Mouse (Mus musculus) lung, adult 2 months (tissue): ENCODE results near the gene Reg3b. TPM values are rescaled to one million over a fixed set of nuclear protein-coding genes. Genes with fewer than 3 reads are reported as not detected.
"Not testable (repeated sequence)": the region's sequence is repeated elsewhere in the genome, so short reads cannot be mapped to it uniquely, and the experiment has no call there.

Experiments used
- DNase-seq: peaks from one replicate; pipeline ENCODE4 v3.0.0; 2022
- H3K4me1 ChIP-seq: fragments of 200-500 bp; 2 replicates; pipeline ENCODE4 v1.6.1; 2011; ENCODE audit warnings: low read length; ENCODE audit not compliant: control insufficient read depth, insufficient read depth
- H3K4me3 ChIP-seq: fragments of 200-500 bp; replicated peaks from 2 replicates; pipeline ENCODE3; 2011; ENCODE audit warnings: low read depth, mild to moderate bottlenecking, control low read depth, low read length; ENCODE audit errors: extremely low read depth
- CTCF ChIP-seq: fragments of 200-500 bp; IDR thresholded peaks from 2 replicates; pipeline ENCODE4 v1.5.1; 2011; ENCODE audit warnings: mild to moderate bottlenecking, low read length, control low read depth; ENCODE audit not compliant: insufficient read depth
- POLR2A ChIP-seq: fragments of 200-500 bp; IDR thresholded peaks from 2 replicates; pipeline ENCODE4 v1.6.1; 2011; ENCODE audit warnings: low read depth, mild to moderate bottlenecking, control low read depth, low read length, borderline replicate concordance; ENCODE audit errors: extremely low read depth
- WGBS: fragments of 180-500 bp; shearing (Covaris S2); methylation state at CpG from one replicate; pipeline ENCODE4 v1.1.7; 2018; 5-methylcytosine and 5-hydroxymethylcytosine counted together
- polyA plus RNA-seq: library from polyadenylated mRNA; depleted of rRNA; stranded (reverse); fragments of >200 nt; gene quantifications from 2 replicates; pipeline ENCODE4 v1.2.3, GENCODE M21; 2012; rRNA removed

Reg3b gene
- 0.32 TPM in 1 of 2 replicates, not detected in the other for polyA plus RNA-seq

GRCm38 (mm10) chr6:78370357-78370756 is at the start of gene Reg3b:
Gene Reg3b (plus strand): TSS chr6:78370657.
- Histone ChIP-seq H3K4me1 (no peaks in the 10 kb centered on the region), H3K4me3 (no peak within 1 kb of the TSS)
- TF ChIP-seq POLR2A (no peak), CTCF (no peak)
- no peak for DNase-seq
- whole genome bisulfite sequencing: 63% methylated on average over 2 of the region's 2 CpGs

- TF ChIP-seq CTCF (no peak), POLR2A (no peak)
- Histone ChIP-seq H3K4me1 (no peaks in the 10 kb centered on the region), H3K4me3 (no peak overlapping the region)
- no peak for DNase-seq
Observed at GRCm38 (mm10) chr6:78327798-78328197, 42.7 kb upstream of the Reg3b start.

GRCm38 (mm10) chr6:78329166-78329565 is 41.3 kb upstream of the Reg3b start:
- TF ChIP-seq CTCF (no peak), POLR2A (no peak)
- no peaks in the 10 kb centered on the region for H3K4me1 ChIP-seq
- no peak for DNase-seq
- 63% methylated on average over 2 of the region's 2 CpGs for WGBS
- H3K4me3 ChIP-seq: no peak overlapping the region

- no peak overlapping the region for H3K4me3 ChIP-seq
- 34% methylated on average over 7 of the region's 7 CpGs for WGBS
- no peaks in the 10 kb centered on the region for H3K4me1 ChIP-seq
- TF ChIP-seq POLR2A (no peak), CTCF (no peak)
- no peak for DNase-seq
Observed at GRCm38 (mm10) chr6:78331919-78332569, 38.4 kb upstream of the Reg3b start.

GRCm38 (mm10) chr6:78340296-78340695 is 30.2 kb upstream of the Reg3b start:
- no peak for DNase-seq
- H3K4me1 ChIP-seq: no peaks in the 10 kb centered on the region
- TF ChIP-seq CTCF (no peak), POLR2A (no peak)
- no peak overlapping the region for H3K4me3 ChIP-seq

GRCm38 (mm10) chr6:78341689-78342088 is 28.8 kb upstream of the Reg3b start:
- no peaks in the 10 kb centered on the region for H3K4me1 ChIP-seq
- DNase-seq: no peak
- no peak overlapping the region for H3K4me3 ChIP-seq
- WGBS: 67% methylated on average over 2 of the region's 2 CpGs
- TF ChIP-seq POLR2A: no peak
- TF ChIP-seq CTCF: no peak

- Histone ChIP-seq H3K4me3 (no peak overlapping the region), H3K4me1 (no peaks in the 10 kb centered on the region)
- no peak for TF ChIP-seq CTCF
- no peak for TF ChIP-seq POLR2A
- WGBS: 37% methylated on average over 2 of the region's 2 CpGs
- DNase-seq: no peak
Observed at GRCm38 (mm10) chr6:78361971-78362563, 8.4 kb upstream of the Reg3b start.

GRCm38 (mm10) chr6:78378765-78379164 is 8.3 kb downstream of the Reg3b start, which contains the start of gene Reg3d:
Gene Reg3d (minus strand): TSS chr6:78378865.
- Histone ChIP-seq H3K4me1 (no peaks in the 10 kb centered on the region), H3K4me3 (no peak within 1 kb of the TSS)
- TF ChIP-seq POLR2A (no peak), CTCF (no peak)
- 46% methylated on average over 2 of the region's 2 CpGs for WGBS
- no peak for DNase-seq

- H3K4me3 ChIP-seq: no peak within 1 kb of the TSS
- TF ChIP-seq CTCF: no peak
- TF ChIP-seq POLR2A: no peak
- no peaks in the 10 kb centered on the region for H3K4me1 ChIP-seq
- DNase-seq: no peak
Observed at GRCm38 (mm10) chr6:78380409-78380808, 10.0 kb downstream of the Reg3b start, which contains the start of gene Reg3a. Gene Reg3a (plus strand): TSS chr6:78380709.

- 76% methylated on average over 3 of the region's 3 CpGs for WGBS
- TF ChIP-seq POLR2A (no peak), CTCF (no peak)
- no peak overlapping the region for H3K4me3 ChIP-seq
- H3K4me1 ChIP-seq: no peaks in the 10 kb centered on the region
- DNase-seq: no peak
Observed at GRCm38 (mm10) chr6:78385609-78386008, 15.2 kb downstream of the Reg3b start.

- DNase-seq, H3K4me3 ChIP-seq, H3K4me1 ChIP-seq: not testable (repeated sequence)
- 96% methylated on average over 5 of the region's 17 CpGs for WGBS
Observed at GRCm38 (mm10) chr6:78395323-78395722, 24.9 kb downstream of the Reg3b start, which contains the start of gene Reg2. Gene Reg2 (plus strand): TSS chr6:78395623.

GRCm38 (mm10) chr6:78422411-78422810 is 52.0 kb downstream of the Reg3b start, which contains the start of gene Reg1:
Gene Reg1 (plus strand): TSS chr6:78422711.
- not testable (repeated sequence) for H3K4me3 ChIP-seq, H3K4me1 ChIP-seq, DNase-seq
